Mouse (Mus musculus) forebrain, embryonic 13.5 days (tissue): ENCODE data around the gene Cfap97d1. TPM values are rescaled to one million over a fixed set of nuclear protein-coding genes. Genes with fewer than 3 reads are reported as not detected.
"Not testable (repeated sequence)": the region's sequence is repeated elsewhere in the genome, so short reads cannot be mapped to it uniquely, and the experiment has no call there.

Experiments used
- ATAC-seq: fragments of 200-750 bp; cut with Nextera tagmentation; 2 replicates; pipeline ENCODE4 v1.8.0; 2017
- H3K27ac ChIP-seq: fragments of 300-500 bp; sonication (generic); 2 replicates; pipeline ENCODE4 v1.5.1; 2015; ENCODE audit warnings: inconsistent platforms, mild to moderate bottlenecking, moderate library complexity
- H3K27me3 ChIP-seq: fragments of 300-500 bp; sonication (generic); 2 replicates; pipeline ENCODE4 v1.6.1; 2015; ENCODE audit warnings: mild to moderate bottlenecking, inconsistent platforms
- H3K36me3 ChIP-seq: fragments of 300-500 bp; sonication (generic); 2 replicates; pipeline ENCODE4 v1.6.1; 2015; ENCODE audit warnings: mild to moderate bottlenecking, inconsistent platforms; ENCODE audit not compliant: poor library complexity, severe bottlenecking
- H3K4me1 ChIP-seq: fragments of 300-500 bp; sonication (generic); 2 replicates; pipeline ENCODE4 v1.6.1; 2015; ENCODE audit warnings: inconsistent platforms
- H3K4me2 ChIP-seq: fragments of 300-500 bp; sonication (generic); 2 replicates; pipeline ENCODE4 v1.6.1; 2015; ENCODE audit warnings: inconsistent platforms, mild to moderate bottlenecking, moderate library complexity
- H3K4me3 ChIP-seq: fragments of 300-500 bp; sonication (generic); 2 replicates; pipeline ENCODE4 v1.5.1; 2015; ENCODE audit warnings: mild to moderate bottlenecking, inconsistent platforms
- H3K9ac ChIP-seq: fragments of 300-500 bp; sonication (generic); 2 replicates; pipeline ENCODE4 v1.6.1; 2015; ENCODE audit warnings: mild to moderate bottlenecking, inconsistent platforms
- H3K9me3 ChIP-seq: fragments of 300-500 bp; sonication (generic); replicated peaks from 2 replicates; pipeline ENCODE4 v1.6.1; 2016; ENCODE audit warnings: inconsistent platforms
- WGBS: fragments of 180-500 bp; shearing (Covaris S2); methylation state at CpG from one replicate; pipeline ENCODE4 v1.1.7; 2015; 5-methylcytosine and 5-hydroxymethylcytosine counted together
- polyA plus RNA-seq: library from polyadenylated mRNA; unstranded; fragments of >200 nt; fragmentation: Nextera tagmentation; extraction: Ambion mirVana; gene quantifications from 2 replicates; pipeline ENCODE4 v1.2.1, GENCODE M21; 2015

The Cfap97d1 gene
- polyA plus RNA-seq, 1 experiment from 2014 or later = not detected

DNA sequence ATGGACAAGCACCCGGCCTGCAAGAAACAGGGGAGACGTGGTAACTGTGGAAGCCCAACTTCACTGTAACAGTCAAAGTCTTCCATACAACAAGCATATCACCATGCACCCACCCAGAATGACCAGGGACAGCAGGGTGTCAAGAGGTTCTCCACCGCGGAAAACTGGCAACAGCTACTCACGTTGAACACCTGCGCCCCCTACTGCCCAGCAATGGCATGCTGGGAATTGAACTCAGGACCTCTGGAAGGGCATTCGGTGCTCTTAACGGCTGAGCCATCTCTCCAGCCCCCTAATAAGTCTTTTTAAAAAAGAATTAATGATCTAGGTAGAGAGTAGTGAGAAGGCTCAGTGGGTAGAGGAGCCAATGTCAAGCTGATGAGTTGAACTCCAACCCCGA, 9.2 kb upstream of the Cfap97d1 start:
- Histone ChIP-seq H3K9ac (no peak overlapping the region), H3K4me3 (no peak overlapping the region), H3K36me3 (no peaks in the 10 kb centered on the region), H3K9me3 (no peaks in the 10 kb centered on the region), H3K4me2 (no peak overlapping the region), H3K27me3 (no peaks in the 10 kb centered on the region), H3K4me1 (no peaks in the 10 kb centered on the region), H3K27ac (no peak overlapping the region)
- ATAC-seq = no peak
- WGBS = 53% methylated on average over 9 of the region's 9 CpGs

DNA sequence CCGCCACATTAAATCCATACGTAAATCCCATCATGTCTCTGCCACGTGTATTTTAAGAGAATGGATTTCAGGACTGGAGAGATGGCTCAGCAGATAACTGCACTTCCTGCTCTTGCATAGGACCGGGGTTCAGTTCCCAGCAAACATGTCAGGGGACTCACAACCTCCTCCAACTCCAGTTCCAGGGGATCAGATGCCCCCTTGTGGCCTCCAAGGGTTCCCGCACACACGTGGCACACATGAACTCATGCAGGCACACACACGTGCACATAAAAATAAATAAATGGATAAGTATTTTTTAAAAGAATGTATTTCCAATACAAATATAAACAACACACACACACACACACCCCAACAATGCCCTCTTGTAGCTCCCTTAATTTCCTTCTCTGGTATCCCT, 7.1 kb upstream of the Cfap97d1 start:
- Histone ChIP-seq H3K27me3 (no peaks in the 10 kb centered on the region), H3K36me3 (no peaks in the 10 kb centered on the region), H3K27ac (no peak overlapping the region), H3K9me3 (no peaks in the 10 kb centered on the region), H3K4me1 (no peaks in the 10 kb centered on the region), H3K4me2 (no peak overlapping the region), H3K4me3 (no peak overlapping the region), H3K9ac (no peak overlapping the region)
- no peak for ATAC-seq
- 96% methylated on average over 7 of the region's 7 CpGs for WGBS

DNA sequence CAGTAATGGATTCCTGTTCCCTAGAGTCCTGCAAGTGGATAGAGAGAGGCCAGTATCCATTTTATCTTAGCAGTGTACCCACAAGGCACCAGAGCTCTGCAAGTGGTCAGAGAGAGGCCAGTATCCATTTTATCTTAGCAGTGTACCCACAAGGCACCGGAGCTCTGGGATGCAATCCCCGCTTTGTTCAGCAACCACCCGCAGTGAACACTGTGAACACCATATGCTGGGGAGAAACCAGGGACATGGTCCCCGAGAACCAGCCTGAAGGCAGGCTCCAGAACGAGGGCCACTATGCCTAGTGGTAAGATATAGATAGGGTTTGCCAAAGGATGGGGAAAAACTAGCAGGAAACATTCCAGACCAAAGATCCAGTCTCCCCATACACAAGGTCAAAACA, 4.9 kb upstream of the Cfap97d1 start:
- Histone ChIP-seq H3K4me1 (peaks cover 8% of the 10 kb centered on the region), H3K36me3 (no peaks in the 10 kb centered on the region), H3K27ac (no peak overlapping the region), H3K27me3 (no peaks in the 10 kb centered on the region), H3K4me3 (no peak overlapping the region), H3K9ac (no peak overlapping the region), H3K9me3 (no peaks in the 10 kb centered on the region), H3K4me2 (no peak overlapping the region)
- WGBS = 91% methylated on average over 5 of the region's 5 CpGs
- ATAC-seq = no peak

DNA sequence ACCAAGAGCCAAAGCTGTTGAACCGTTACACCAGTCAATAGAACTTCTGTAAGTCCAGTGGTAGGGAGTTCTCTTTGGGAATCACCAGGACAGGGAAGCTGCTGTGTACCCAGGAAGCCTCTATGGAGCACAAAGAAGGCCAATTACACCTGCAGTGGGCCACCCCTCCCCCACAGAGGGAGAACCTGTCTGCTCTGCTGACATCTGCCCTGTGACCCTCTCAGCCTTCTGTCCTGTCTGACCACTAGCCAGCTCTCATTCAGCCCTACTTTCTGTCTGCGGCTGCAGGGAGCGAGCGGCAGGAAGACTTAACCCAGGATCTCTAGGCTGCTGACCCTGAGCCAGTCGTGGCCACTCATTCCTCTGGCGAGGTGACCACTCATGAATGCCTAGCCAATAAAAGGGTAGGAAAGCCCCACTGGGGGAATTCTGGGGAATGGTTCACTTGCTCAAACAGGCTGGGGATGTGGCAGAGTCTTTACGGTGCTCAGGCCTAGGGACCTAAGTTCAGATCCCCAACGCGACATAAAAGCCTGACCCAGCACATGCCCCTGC, 3.4 kb upstream of the Cfap97d1 start:
- no peaks in the 10 kb centered on the region for H3K36me3 ChIP-seq
- 78% methylated on average over 9 of the region's 9 CpGs for WGBS

DNA sequence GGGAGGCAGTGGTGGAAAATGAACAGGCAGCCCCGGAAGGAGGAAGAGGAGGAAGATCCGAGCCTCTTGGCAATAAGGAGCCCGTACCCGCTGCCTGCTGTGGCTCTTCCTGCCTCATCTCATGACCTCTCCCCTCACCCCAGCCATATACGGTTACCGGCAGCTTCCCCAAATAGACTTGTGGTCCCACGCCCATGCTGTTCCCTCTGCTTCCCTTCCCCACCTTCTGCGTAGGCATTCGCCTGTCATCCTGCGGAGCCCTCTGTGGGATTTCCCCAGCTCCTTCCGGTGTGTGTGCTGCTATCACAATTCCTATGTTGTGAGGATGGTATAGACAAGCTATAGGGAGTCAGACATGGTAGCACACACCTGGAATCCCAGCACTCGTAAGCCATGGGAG, 2.2 kb upstream of the Cfap97d1 start:
- no peak overlapping the region for H3K4me2 ChIP-seq
- no peak overlapping the region for H3K27ac ChIP-seq
- ATAC-seq = no peak
- no peak overlapping the region for H3K4me3 ChIP-seq
- H3K4me1 ChIP-seq = peaks cover 27% of the 10 kb centered on the region
- no peaks in the 10 kb centered on the region for H3K27me3 ChIP-seq
- H3K9me3 ChIP-seq = no peaks in the 10 kb centered on the region
- H3K9ac ChIP-seq = no peak overlapping the region
- H3K36me3 ChIP-seq = no peaks in the 10 kb centered on the region
- WGBS = 87% methylated on average over 12 of the region's 12 CpGs

More for the DNA sequence above, 3.4 kb upstream of the Cfap97d1 start:
- ATAC-seq = no peak
- H3K9me3 ChIP-seq = no peaks in the 10 kb centered on the region
- H3K4me2 ChIP-seq = no peak overlapping the region
- no peak overlapping the region for H3K9ac ChIP-seq
- no peaks in the 10 kb centered on the region for H3K27me3 ChIP-seq
- no peak overlapping the region for H3K4me3 ChIP-seq
- peaks cover 18% of the 10 kb centered on the region for H3K4me1 ChIP-seq
- no peak overlapping the region for H3K27ac ChIP-seq

DNA sequence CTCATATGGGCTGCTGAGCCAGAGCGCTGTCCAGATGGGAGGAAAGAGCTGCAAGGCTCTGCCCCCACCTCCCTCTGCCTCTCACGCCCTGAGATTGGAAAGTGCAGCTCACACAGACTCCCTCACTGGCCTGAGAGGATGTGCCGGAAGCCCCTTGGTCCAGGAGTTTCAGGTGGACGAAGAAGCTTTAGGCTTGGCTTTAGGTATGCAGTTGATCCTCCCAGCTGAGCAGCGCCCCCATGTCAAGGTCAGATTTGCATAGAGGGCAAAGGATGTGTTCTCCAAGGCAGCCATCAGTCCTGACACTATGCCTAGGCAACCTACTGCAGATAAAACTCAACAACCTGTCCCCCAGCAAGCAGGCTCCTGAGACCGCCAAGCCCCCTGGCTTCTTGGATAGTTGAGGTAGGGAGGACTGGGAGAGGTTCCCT, 1.1 kb upstream of the Cfap97d1 start:
- Histone ChIP-seq H3K27me3 (no peaks in the 10 kb centered on the region), H3K4me3 (no peak overlapping the region), H3K4me1 (peaks cover 27% of the 10 kb centered on the region), H3K4me2 (0 out of 2 replicates have a peak overlapping the region, but pooled peaks have one; percentile 99), H3K9ac (no peak overlapping the region), H3K9me3 (no peaks in the 10 kb centered on the region), H3K36me3 (no peaks in the 10 kb centered on the region), H3K27ac (no peak overlapping the region)
- 70% methylated on average over 6 of the region's 6 CpGs for WGBS
- no peak for ATAC-seq

DNA sequence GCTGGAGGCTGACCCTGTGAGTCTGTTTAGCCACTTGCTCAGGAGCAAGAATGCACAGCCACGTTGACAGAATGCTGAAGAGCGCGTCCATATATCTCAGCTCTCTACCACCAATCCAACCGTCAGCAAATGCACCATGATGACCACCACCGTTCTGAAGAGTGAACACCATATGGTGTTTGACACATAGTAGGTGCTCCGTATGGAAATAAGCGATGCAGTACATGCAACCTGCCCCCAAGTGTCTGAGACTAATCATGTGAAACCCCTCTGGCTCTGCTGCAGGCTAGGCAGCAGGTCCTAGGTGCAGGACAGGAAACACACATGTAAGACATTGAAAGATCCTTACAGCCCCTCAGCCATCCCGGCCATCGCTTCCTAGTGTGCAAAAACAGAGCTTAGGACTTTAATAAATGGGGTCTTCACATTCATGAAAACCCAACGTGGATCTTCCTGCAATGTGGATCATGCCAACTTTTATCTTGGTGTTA, 603 bp upstream of the Cfap97d1 start:
- peak overlapping the region; percentile 99 for H3K4me2 ChIP-seq
- H3K36me3 ChIP-seq = no peaks in the 10 kb centered on the region
- WGBS = 80% methylated on average over 10 of the region's 10 CpGs
- H3K9me3 ChIP-seq = no peaks in the 10 kb centered on the region
- H3K4me1 ChIP-seq = peaks cover 27% of the 10 kb centered on the region
- H3K27me3 ChIP-seq = no peaks in the 10 kb centered on the region
- no peak overlapping the region for H3K9ac ChIP-seq
- no peak overlapping the region; the same call in 1 of the 2 replicates for H3K27ac ChIP-seq
- no peak overlapping the region for H3K4me3 ChIP-seq
- no peak for ATAC-seq

DNA sequence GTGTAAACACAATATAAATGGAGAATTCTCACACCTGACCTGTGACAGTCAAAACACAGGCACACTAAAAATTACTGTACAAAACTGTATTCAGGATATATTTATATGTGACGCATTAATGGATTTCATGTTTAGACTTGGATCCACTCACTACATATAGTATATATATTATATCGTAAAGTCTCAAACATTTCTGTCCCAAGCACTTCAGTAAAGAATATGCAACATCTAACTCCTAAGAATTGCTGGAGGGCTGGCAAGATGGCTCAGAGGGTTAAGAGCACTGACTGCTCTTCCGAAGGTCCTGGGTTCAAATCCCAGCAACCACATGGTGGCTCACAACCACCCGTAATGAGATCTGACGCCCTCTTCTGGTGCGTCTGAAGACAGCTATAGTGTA, 1.4 kb downstream of the Cfap97d1 start:
- H3K27ac ChIP-seq, H3K4me3 ChIP-seq, H3K36me3 ChIP-seq, H3K9ac ChIP-seq, H3K27me3 ChIP-seq, ATAC-seq, H3K9me3 ChIP-seq: not testable (repeated sequence)
- Histone ChIP-seq H3K4me1 (peaks cover 27% of the 10 kb centered on the region), H3K4me2 (peak overlapping the region; percentile 99; the same call in 1 of the 2 replicates)
- 68% methylated on average over 6 of the region's 6 CpGs for WGBS

DNA sequence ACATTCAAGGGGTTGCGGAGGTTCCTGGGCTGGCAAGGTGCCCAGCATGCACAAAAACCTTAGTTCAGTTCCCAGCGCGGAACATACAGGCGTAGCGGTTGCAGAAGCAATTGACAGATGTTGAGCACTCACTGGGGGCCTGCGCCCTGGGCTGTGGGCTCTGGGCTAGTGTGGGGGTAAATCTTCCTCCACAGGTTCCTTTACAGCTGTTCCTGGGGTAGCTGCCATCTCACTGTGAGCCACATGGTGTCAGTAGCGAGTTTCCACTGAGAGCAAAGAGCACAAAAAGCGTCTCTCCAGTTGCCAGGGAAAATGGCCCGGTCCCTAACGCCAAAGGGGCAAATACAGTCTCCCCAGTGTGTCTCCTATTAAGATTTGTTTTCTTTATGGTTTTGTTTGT, 1.9 kb downstream of the Cfap97d1 start:
- no peaks in the 10 kb centered on the region for H3K36me3 ChIP-seq
- no peak overlapping the region for H3K4me2 ChIP-seq
- peak; percentile 52 for ATAC-seq

DNA sequence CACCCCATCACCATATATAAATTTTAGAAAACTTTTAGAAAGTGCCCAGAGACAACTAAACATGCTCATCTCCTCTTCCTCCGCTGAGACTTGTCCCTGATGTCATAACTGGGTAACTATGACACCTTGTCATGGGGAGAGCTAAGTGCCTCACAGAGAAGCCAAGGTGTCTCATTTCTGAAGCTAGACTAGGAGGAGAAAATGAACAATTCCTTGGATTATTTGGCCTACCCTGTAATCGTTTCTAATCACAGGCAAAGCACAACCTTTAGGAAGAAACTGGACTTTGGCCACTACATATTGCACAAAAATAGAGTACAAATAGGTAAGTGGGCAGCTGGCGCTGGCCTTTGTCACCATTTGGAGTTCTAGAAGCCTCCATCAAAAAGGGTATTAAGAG, 2.8 kb downstream of the Cfap97d1 start, which contains the start of gene Dusp3:
TSS of gene Dusp3 (minus strand) at position 101 of the 400 bp plus-strand sequence.
- 77% methylated on average over 3 of the region's 3 CpGs for WGBS
- no peaks in the 10 kb centered on the region for H3K9me3 ChIP-seq
- no peaks in the 10 kb centered on the region for H3K36me3 ChIP-seq
- no peak within 1 kb of the TSS for H3K27ac ChIP-seq
- H3K4me3 ChIP-seq = no peak within 1 kb of the TSS
- H3K4me1 ChIP-seq = peaks cover 27% of the 10 kb centered on the region
- no peak for ATAC-seq
- no peak within 1 kb of the TSS for H3K4me2 ChIP-seq
- no peaks in the 10 kb centered on the region for H3K27me3 ChIP-seq
- H3K9ac ChIP-seq = no peak within 1 kb of the TSS

More for the DNA sequence above, 1.9 kb downstream of the Cfap97d1 start:
- H3K9me3 ChIP-seq = no peaks in the 10 kb centered on the region
- H3K4me1 ChIP-seq = peaks cover 27% of the 10 kb centered on the region
- H3K27ac ChIP-seq = no peak overlapping the region
- no peak overlapping the region for H3K4me3 ChIP-seq
- H3K27me3 ChIP-seq = no peaks in the 10 kb centered on the region
- WGBS = 5% methylated on average over 10 of the region's 10 CpGs
- no peak overlapping the region for H3K9ac ChIP-seq

DNA sequence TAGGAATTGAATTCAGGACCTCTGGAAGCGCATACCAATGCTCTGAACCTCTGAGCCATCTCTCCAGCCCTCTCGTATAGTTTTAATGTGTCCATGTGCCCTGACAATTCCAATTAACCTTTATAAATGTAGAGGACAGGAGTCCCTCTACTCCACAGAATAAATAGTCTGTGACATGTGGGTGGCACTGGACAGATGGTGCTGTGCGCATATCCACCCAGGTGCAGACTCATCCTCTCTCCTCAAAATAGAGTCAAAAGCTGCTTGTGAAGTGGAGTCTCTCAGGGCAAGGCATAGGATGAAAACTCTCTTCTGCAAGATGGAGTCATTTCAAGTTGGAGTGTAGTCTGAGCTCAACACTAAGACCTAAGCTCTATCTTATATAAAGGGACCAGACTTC, 6.2 kb downstream of the Cfap97d1 start:
- H3K4me1 ChIP-seq = peaks cover 8% of the 10 kb centered on the region
- no peak overlapping the region for H3K4me2 ChIP-seq
- no peak overlapping the region for H3K27ac ChIP-seq
- no peak overlapping the region for H3K4me3 ChIP-seq
- ATAC-seq = no peak
- H3K36me3 ChIP-seq = no peaks in the 10 kb centered on the region
- no peaks in the 10 kb centered on the region for H3K27me3 ChIP-seq
- 86% methylated on average over 3 of the region's 3 CpGs for WGBS
- H3K9me3 ChIP-seq = no peaks in the 10 kb centered on the region
- no peak overlapping the region for H3K9ac ChIP-seq

DNA sequence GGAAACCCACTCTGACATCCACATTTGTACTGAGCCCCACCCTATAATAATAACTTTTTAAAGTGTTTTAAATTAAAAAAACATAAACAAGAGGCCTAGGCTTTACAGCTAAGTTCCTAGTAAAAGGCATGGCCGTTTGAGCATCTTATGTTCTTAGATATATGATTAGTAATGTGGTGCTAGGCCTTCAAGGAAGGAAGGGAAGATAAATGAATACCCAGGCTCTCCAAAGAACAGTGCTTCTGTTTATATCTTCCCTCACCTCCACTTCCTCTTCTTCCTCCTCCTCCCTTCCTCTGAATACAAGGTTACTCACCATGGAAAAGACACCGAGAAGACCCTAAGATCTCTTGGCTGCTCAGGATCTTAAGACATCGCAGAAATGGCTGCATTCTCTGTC, 7.7 kb downstream of the Cfap97d1 start:
- Histone ChIP-seq H3K36me3 (peaks cover 11% of the 10 kb centered on the region), H3K9ac (no peak overlapping the region), H3K9me3 (no peaks in the 10 kb centered on the region), H3K27ac (no peak overlapping the region), H3K4me3 (no peak overlapping the region), H3K4me1 (no peaks in the 10 kb centered on the region; the same call in 1 of the 2 replicates), H3K4me2 (no peak overlapping the region), H3K27me3 (no peaks in the 10 kb centered on the region)
- WGBS = 80% methylated on average over 3 of the region's 3 CpGs
- ATAC-seq = no peak

DNA sequence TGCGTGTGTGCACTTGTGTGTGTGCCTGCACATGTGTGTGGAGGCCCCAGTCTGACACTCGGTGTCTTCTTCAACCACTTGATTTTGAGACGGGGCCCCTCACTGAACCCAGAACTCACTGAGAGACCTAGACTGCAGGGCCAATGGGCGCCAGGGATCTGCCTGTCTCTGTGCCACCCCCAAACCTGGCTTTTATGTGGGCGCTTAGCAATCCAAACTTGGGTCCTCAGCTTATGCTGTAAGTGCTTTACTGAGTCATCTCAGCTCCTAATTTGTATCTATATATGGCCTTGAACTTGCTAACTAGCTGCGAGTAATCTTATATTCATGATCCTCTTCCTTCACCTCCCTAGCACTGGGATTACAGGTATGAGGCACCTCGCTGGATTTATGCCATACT, 8.3 kb downstream of the Cfap97d1 start:
- no peak overlapping the region for H3K9ac ChIP-seq
- H3K27me3 ChIP-seq = no peaks in the 10 kb centered on the region
- no peak overlapping the region for H3K27ac ChIP-seq
- peaks cover 17% of the 10 kb centered on the region for H3K36me3 ChIP-seq
- no peak overlapping the region for H3K4me3 ChIP-seq
- ATAC-seq = no peak
- H3K4me2 ChIP-seq = no peak overlapping the region
- H3K9me3 ChIP-seq = no peaks in the 10 kb centered on the region
- no peaks in the 10 kb centered on the region; the same call in 1 of the 2 replicates for H3K4me1 ChIP-seq
- 88% methylated on average over 7 of the region's 7 CpGs for WGBS
